Mouse (Mus musculus) layer of hippocampus, adult 2 months (tissue): ENCODE data around the gene Nr1d2. TPM values are rescaled to one million over a fixed set of nuclear protein-coding genes. Genes with fewer than 3 reads are reported as not detected.
"Not testable (repeated sequence)": the region's sequence is repeated elsewhere in the genome, so short reads cannot be mapped to it uniquely, and the experiment has no call there.

Experiments
- DNase-seq, 2 experiments: peaks; one replicate each; pipeline ENCODE4 v3.0.0; 2022; ENCODE audit warnings: low spot score in 2 of 2
- H3K27ac ChIP-seq: fragments of 200-600 bp; 2 replicates; pipeline ENCODE4 v1.8.1; 2022
- H3K4me3 ChIP-seq: fragments of 200-600 bp; 2 replicates; pipeline ENCODE4 v1.8.1; 2022; ENCODE audit warnings: mild to moderate bottlenecking
- CTCF ChIP-seq: fragments of 200-600 bp; conservative IDR thresholded peaks from 2 replicates; pipeline ENCODE4 v1.8.1; 2022; ENCODE audit warnings: antibody characterized with exemption, mild to moderate bottlenecking, moderate library complexity
- microRNA-seq, 2 experiments: library from miRNA; unstranded; fragments of <30 nt; microRNA quantifications; one replicate each; pipeline ENCODE4 v1.2.0; 2021
- total RNA-seq, 2 experiments: library from RNA; stranded (reverse); gene quantifications; 2 replicates each; pipeline ENCODE4 v1.2.3; 2021

Gene Nr1d2
- total RNA-seq, 2 experiments from 2014 or later = 61.4 to 66.8 TPM

GRCm38 (mm10) chr14:18217158-18217557 is 21.8 kb downstream of the Nr1d2 start:
- peak overlapping the region; percentile 23; the same call in 1 of the 2 replicates for H3K27ac ChIP-seq
- peak; percentile 26 to 50 for DNase-seq
- H3K4me3 ChIP-seq = no peak overlapping the region
- no peak for TF ChIP-seq CTCF

GRCm38 (mm10) chr14:18216428-18216827 is 22.5 kb downstream of the Nr1d2 start:
- no peak for DNase-seq
- no peak overlapping the region for H3K4me3 ChIP-seq
- no peak for TF ChIP-seq CTCF
- peak overlapping the region; percentile 18; the same call in 1 of the 2 replicates for H3K27ac ChIP-seq

GRCm38 (mm10) chr14:18210795-18211194 is 28.1 kb downstream of the Nr1d2 start:
- TF ChIP-seq CTCF = peak; percentile 66
- Histone ChIP-seq H3K4me3 (no peak overlapping the region), H3K27ac (no peak overlapping the region)
- DNase-seq = no peak

- not testable (repeated sequence) for H3K27ac ChIP-seq, DNase-seq, H3K4me3 ChIP-seq
Measured at GRCm38 (mm10) chr14:18204315-18204714, 34.6 kb downstream of the Nr1d2 start.

- TF ChIP-seq CTCF = no peak
Measured at GRCm38 (mm10) chr14:18201413-18201812, 37.5 kb downstream of the Nr1d2 start.

GRCm38 (mm10) chr14:18186883-18187417 is 52.0 kb downstream of the Nr1d2 start:
- DNase-seq = peak; percentile 36 to 79
- TF ChIP-seq CTCF = peak; percentile 87
- Histone ChIP-seq H3K4me3 (no peak overlapping the region), H3K27ac (no peak overlapping the region)

More at GRCm38 (mm10) chr14:18201413-18201812, 37.5 kb downstream of the Nr1d2 start:
- H3K27ac ChIP-seq = no peak overlapping the region
- no peak for DNase-seq
- H3K4me3 ChIP-seq = no peak overlapping the region

GRCm38 (mm10) chr14:18177531-18177930 is 61.4 kb downstream of the Nr1d2 start:
- not testable (repeated sequence) for H3K4me3 ChIP-seq, H3K27ac ChIP-seq, DNase-seq

- Histone ChIP-seq H3K27ac (no peak overlapping the region), H3K4me3 (no peak overlapping the region)
- TF ChIP-seq CTCF = no peak
- DNase-seq = no peak
Measured at GRCm38 (mm10) chr14:18167597-18167996, 71.3 kb downstream of the Nr1d2 start.

GRCm38 (mm10) chr14:18167041-18167440 is 71.9 kb downstream of the Nr1d2 start:
- peak in 1 of 2 experiments; percentile 42 for DNase-seq
- peak; percentile 85 for TF ChIP-seq CTCF
- Histone ChIP-seq H3K27ac (no peak overlapping the region), H3K4me3 (no peak overlapping the region)

Small RNA genes within 50 kb of the gene (microRNA-seq; reads per million reads assigned to microRNA genes)
- 0 reads per million in 2 experiments for gene Gm44469

Other genes with a start within 250 kb of the Nr1d2 start
- gene Nkiras1, start 32.0 kb upstream of the Nr1d2 start, total RNA-seq = 10 to 100 TPM; 78.9 to 83.9 TPM
- gene Rpl15, start 32.3 kb upstream of the Nr1d2 start, total RNA-seq = 100 to 1,000 TPM; 389 to 396 TPM
- gene Ube2e1, start 92.7 kb upstream of the Nr1d2 start, total RNA-seq = 100 to 1,000 TPM; 114 to 115 TPM